Mouse (Mus musculus) urinary bladder, postnatal 4 days (tissue): ENCODE measurements around the gene Oat.

Source experiments
- DNase-seq, 2 experiments: peaks; one replicate each; pipeline ENCODE4 v3.0.0; 2021 to 2022; ENCODE audit warnings: low spot score in 2 of 2

The Oat gene

DNA sequence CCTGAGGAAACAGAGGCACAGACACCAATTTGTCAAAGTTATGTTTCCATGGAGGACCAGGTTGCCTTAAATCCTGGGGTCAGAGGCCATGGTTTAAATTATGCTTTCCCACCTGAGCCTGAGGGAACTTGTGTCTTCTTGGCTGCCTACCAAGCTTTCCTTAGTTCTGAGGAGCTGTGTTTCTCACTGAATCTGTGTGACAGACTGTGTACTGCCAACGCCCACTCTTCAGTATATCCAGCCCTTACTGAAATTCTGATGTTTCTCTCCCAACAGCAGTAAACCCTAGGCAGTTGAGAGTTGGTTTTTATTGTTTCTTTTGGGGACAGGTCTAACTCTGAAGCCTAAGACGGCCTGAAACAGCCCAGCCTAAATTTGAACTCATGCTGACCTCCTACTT, 17.6 kb upstream of the Oat start:
- no peak for DNase-seq

DNA sequence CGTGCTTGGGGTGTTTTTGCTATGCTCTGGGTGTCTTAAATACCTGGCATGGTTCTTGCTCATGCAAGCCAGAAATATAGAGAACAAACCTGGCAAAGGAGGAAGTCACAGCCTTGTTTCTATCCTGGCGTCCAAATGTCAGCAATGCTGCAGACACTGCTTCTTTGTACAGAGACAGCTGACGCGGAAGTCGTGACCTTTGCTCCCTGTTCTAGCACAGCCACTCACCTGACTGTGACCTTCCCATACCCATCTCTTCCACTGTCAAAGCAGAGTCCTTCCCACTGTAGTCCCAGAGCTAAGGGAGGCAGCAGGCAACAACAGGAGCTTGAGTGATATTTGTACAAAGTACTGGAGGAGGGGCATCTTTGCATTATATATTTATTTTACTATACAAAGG, 13.4 kb upstream of the Oat start:
- no peak for DNase-seq

DNA sequence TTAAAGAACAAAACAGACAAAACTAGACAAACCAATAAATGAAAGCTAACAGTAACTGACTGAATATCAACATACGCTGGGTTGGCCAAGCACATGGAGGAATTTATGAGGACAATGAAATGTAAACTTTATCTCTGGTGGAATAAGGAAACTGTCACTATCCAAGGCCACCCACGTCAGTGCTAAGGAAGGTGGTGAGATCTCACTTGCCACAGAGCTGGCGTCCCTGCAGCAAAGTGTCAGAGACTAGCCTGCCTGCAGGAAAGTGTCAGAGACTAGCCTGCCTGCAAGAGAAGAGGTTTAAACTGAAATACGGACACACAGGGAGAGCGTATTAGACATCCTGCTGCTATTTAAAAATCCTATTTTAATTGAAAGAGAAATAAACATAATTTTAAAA, 11.0 kb upstream of the Oat start:
- DNase-seq = no peak

DNA sequence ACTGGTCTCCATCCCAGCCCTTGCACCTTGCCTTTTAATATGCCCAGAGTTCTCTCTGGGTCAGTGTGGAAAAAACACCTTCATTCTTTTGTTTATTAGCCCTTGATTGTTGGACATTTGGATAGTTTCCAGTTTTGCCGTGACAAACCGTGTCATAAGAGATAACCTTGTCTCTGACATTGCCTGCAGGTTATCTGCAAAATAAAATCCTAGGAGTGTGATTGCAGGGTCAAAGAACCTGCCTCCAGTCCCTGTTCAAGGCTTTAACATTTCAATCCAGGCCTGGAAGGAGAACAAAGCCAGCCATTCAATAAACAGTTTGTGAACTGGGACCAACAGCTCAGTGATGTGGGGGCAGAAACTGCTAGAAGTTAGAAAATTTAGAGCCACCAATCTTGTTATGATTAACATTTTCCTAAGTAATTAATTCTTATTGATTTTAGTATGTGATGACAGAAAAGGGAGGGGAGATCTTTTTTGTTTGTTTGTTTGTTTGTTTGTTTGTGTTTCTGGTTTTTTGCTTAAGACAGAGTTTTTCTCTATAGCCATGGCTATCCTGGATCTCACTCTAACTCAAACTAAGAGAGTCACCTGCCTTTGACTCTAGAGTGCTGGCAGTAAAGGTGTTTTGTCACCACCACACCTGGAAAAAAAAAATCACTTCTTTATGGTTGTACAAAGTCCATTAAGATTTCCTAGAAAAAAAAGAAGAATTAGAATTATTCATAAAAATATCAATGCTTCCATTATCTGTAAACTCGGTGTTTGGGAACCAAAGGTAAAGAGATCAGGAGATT, 9.7 kb upstream of the Oat start:
- no peak for DNase-seq

DNA sequence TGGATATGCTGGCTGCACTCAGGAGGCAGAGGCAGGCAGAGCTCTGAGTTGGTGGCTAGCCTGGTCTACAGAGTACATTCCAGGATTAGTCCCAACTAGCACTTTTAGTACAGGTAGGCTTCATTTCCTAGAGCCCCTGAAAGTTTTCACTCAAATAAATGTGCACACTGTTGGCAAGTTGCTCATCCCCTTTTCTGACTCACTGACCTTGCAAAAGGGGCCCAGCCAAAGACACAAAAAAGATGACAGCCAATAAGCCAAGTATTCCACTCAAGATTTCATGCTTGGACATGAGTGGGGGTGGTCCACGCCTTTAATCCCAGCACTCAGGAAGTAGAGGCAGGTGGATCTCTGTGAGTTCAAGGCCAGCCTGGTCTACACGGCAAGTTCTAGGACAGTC, 5.2 kb upstream of the Oat start:
- DNase-seq = no peak

DNA sequence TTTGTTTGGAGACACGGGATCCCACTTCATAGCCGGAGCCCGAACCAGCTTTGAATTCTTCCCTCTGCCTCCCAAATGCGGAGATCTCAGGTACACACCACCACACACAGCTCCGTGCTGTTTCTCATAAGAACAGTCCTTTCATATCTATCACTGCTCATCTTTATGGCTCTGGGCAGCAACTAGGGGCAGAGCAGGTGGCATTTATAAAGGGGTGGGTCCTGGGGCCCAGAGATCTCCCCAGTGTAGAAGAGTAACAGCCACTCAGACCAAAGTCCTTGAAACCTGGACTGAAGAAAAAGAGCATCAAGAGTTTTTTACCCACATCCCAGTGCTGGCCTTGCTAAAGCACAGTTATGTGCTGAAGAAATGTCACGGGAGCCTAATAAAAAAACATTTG, 4.3 kb upstream of the Oat start:
- DNase-seq = no peak

DNA sequence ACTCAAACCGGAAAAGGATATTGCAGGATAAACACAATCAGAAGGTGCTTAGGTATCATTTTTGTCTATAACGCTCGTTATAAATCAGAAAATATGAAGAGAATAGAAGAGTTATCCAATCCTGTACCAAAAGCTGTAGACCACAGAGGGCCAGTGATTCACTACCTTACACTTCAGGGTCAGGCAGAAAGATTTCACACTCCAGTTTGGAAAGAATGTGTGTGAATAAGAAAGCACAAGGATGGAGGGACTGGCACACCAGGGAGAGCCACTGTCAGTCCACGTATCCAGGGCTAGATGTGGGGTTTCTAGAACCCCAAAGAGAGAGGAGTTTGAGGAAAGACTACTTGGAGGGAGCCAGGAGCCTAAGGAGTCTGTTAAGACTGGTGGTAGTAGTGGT, 693 bp upstream of the Oat start:
- no peak for DNase-seq

DNA sequence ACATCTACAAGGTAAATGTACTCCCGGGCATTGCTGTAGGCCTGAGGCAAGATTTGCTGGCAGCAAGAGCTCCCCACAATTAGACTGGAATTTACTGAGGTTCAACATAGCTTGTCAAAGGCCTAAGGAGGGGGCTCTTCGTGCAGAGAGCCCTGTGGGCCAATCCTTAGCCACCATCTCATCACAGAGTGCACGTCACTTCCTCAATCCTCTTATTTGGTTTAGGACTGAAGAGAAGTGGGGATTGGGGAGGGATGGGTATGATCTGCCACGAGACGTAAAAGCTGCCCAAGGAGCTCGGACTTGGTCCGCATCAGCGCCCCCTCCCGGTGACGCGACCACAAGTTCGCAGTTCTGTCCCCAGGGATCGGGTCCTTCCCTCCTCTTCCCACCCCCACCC, 575 bp downstream of the Oat start:
- DNase-seq = peak; percentile 70 to 84

DNA sequence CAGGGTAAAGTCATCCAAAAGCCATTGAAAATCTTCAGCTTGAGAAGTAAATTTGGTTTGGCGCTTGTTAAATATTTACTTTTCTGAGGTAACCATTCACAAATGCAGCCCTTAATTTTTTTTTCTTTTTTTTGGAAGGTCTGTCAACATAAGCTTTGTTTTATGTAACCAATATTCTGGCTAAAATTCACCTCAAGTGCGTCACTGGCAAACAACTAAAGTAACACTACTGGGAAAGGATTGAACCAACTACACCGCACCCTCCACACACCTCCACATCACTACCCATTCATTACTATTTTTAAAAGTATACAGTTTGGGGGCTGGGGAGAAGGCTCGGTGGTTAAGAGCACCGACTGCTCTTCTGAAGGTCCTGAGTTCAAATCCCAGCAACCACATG, 1.6 kb downstream of the Oat start:
- no peak for DNase-seq

DNA sequence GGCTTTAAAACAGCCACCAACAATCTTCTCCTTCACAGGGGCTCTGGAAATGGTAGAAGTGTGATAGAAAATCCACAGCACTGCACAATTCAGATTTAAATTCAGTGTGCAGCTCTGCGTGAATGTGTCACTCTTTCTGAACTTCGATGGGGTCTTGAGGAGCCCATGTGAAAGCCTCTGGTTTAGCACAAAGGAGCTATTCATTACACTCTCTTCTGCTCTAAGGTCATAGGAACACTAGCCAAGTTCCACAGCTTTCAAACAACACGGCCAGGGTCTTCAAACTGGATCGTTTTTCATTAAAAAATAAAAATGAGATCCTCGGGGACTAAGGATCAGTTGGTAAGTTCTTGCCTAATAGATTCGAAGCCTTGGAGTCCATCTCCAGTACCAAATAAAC, 3.0 kb downstream of the Oat start:
- DNase-seq = no peak

DNA sequence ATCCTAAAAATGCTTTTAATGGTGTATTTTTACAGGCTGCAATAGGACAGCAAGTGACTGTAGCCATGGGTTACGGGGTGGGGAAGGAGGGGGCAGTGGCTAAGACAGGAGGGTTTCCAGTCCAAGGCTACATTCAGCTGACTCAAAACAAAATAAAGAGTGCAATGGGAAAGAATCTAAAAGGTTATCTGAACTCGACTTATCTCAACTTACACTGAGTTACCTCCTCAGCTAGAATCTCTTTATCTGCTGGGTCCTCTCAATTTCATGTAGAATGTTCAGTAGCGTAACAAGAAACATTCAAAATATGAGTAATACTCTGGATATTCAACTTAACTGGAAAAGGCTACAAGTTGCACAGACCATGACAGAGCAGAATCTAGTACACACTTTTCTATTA, 3.5 kb downstream of the Oat start:
- no peak for DNase-seq

DNA sequence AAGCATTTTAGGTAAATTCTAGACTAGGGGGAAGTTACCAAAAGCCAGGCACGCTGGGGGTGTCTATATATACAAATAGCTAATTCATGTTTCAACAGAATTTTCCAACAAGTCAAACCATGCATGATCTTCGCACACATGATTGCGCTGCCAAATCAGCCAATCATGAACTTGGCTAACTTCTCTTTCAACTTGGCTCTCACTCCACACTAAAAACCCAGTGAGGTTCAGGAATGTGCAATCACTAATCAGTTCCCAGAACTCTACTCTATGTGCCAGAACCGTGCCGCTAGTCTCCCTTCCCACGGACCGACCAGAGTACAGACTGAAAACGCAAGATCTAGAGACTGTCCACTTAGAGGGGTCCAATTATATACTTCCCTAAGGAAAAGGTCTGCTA, 4.7 kb downstream of the Oat start:
- no peak for DNase-seq

DNA sequence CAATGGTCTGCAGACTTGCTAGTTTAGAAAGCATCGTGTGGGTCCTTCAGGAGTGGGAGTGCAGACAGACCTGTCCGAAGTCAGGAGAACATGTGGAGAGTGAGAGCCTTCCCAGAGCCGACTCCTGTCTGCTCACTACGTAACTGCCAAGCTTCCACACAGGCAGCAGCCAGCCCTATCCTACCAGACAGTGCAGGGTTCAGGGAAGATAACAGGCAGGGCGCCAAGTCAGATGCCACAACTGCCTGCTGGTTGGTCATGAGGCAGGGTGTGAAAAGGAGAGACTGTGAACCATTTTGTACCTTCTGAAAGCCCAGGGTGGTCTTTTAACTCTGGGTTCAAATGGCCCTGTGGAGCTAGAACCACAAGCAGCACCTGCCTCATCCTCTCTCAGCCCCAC, 6.1 kb downstream of the Oat start:
- no peak for DNase-seq

DNA sequence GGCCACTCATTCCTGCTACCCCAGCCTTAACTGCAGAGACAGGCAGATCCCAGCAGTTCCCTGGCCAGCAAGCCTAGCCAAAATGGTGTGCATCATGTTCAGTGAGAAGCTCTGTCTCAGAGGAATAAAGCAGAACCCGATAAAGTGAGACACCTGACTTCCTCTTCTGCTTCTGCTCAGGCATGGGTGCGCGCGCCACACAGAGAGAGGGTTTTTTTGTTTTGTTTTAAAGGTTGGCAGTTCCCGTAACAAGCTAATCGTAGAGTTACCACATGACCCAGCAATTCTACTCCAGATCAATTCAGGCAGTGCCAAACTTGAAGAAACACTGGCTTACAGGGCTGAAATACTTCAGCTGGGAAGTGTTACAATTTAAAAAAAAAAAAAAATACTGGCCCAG, 7.4 kb downstream of the Oat start:
- DNase-seq = no peak

DNA sequence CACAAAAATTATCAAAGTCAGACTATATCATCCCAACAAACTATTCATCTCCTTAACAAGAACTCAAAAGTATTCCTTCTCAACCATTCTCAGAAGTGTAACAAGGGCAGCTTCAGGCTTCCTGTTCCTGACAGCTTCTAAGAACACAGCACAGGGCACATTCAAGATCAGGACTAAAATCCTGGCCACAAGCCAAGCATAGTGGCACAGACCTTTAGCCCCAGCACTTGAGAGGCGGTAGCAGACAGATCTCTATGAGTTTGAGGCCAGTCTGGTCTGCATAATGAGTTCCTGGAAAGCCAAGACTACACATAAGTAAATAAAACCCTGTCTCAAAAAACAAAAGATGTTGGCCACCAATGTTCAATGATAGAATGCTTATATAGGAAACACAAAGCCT, 10.4 kb downstream of the Oat start:
- no peak for DNase-seq

DNA sequence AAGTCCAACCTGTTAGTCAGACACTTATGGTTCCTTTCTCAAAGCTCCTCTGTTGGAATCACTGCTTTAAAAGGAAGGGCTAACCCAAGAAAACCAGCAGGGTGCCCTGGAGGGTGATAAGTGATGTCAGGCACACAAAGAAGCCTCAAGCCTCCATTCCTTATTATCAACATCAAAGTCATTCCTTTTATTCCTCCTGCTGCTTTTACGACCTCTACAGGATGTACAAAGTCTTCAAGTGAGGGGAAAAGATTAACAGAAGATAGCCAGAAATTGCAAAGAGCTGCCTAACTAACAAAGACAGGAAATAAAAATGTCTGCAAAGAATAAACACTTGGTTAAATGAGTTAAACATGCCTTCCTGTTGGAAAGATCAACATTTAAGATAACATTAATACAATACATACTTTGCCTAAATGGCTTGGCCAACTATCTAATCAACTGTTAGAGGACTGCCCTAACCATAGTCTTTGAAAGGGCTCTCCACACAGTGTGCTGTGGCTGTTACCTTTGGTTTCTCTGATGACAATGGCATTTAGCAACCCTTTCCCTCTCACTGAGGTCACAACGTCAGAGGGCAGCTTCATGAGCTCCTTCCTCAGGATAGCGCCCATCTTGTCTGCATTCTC, 16.9 kb downstream of the Oat start:
- no peak for DNase-seq

DNA sequence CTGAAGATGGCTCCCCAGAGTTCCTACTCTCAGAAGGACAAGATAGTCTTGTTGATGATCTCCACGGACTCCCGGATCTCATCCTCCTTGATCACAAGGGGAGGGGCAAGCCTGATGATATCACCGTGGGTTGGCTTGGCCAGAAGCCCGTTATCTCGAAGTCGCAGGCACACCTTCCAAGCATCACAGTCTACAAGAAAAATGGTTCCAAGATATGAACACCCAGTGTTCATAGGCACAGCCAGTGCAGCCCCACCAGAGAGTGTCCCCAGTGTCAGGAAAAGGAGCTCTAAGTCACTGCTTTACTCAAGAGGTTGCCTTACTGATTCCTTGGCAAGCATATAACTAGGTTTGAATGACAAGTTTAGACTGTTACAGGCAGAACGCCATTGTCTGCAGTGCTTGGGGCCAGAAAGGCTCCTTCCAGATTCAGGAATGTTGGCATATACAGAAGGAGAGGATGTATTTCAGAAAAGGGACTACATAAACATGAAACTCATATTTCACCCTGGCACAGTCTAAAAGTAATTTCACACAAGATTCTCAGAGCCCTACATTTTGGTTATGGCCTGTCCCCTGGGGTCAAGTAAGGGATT, 18.0 kb downstream of the Oat start:
- DNase-seq = no peak

DNA sequence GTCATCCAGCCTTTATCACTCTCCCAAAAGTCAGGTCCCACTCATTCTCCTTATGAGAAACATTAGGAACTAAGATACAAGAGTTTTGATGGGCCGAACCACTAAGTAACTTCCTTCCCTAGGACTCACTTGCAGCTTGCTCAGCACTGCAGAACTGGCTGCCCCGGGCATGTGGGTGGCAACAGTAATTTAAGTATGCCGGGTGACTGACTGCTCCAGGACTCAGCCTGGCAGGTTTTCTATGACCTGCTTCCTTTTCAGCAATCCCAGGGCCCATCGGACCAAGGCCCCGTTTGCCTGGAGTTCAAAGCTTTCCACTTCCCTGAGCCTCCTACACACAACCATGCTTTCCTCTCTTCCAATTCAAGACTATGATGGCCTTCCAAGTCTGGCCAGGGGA, 19.6 kb downstream of the Oat start:
- DNase-seq = no peak

DNA sequence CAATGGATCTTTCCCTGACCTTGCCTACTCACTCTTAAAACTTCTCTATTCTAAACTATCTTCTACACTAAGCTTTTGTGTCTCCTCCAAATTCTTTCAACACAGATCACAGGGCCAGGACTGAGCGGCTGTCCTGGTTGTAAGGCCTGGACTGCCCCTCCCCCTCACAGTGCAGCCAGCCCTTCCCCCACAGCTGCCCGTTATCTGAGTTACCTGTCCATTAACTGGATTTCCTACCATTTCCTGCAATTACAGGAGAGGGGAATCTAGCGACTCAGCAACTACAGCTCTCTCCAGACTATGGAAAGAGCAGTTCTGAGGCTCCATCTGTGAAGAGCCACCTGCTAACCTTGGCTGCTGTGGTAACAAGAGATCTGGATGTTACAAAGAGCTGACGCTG, 20.3 kb downstream of the Oat start:
- DNase-seq = no peak

DNA sequence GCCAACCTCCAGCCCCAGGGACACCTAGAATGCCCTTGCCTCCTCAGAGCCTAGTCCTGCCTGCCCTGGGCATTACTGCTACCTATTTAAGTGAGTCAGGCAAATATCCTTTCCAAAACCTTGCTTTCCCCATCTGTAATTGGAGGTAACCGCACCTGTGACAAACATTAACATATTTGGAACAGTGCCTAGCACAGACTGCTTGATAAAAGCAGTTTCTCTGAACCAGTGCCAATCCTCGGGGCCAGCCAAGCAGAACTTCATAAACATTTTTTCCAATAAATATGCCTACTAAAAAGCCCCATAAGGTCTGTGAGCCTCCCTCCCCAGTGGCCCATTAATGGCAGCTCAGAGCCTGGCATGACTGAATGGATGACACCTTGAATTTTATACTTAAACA, 22.1 kb downstream of the Oat start:
- DNase-seq = no peak

DNA sequence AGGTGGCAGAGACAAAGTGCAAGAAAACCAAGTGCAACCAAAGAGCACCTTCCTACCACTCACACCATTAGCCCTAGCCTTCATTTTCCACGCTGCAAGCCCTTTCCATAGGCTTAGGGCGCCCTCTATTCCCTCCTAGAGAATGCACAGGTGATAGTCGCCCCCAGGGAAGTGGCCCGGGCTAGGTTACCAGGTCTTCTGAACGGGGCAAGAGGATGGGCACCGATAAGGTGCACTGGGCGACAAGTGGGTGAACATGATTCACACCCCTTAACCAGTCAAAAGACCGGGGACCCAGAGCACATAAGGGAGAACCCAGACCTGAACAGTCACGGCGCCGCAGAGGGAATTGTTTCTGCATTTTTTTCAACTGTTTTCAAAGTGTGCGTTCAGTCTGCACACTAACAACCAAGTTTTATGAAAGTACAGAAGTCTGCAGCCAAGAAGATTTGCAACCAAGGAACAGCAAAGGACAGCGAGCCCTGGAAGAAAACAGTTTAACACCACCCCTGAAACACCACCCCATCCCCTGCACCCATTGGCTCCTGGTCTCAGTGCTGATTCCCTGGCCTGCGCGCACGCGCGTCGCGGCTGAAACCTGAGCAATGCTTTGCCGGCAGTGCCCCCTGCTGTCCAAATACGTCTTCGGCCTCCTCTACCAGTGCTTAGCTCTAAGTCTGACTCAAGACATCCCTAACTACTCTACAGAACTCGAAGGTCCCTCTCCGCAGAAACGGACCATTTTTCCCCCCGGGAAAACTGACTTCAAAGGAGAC, 24.7 kb downstream of the Oat start:
- peak; percentile 90 to 96 for DNase-seq

DNA sequence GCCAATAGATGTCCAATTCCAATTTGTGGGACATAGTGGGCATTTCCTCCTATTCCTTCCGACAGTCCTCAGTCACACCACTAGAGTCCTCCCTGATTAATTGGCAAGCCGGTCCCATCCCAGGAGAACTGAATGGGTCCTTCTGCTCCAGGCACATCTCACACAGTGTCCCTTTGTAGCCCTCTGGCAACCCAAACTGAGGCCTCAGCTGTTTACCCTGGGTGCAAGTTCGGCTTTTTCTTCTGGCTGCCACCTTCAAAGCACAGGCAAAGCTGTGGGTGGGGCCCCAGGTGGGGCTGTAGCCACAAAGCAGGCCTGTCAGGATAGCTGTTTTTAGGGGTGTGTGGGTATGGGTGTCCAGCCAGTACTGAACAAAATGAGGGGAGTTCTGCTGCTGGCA, 29.1 kb downstream of the Oat start:
- DNase-seq = no peak

DNA sequence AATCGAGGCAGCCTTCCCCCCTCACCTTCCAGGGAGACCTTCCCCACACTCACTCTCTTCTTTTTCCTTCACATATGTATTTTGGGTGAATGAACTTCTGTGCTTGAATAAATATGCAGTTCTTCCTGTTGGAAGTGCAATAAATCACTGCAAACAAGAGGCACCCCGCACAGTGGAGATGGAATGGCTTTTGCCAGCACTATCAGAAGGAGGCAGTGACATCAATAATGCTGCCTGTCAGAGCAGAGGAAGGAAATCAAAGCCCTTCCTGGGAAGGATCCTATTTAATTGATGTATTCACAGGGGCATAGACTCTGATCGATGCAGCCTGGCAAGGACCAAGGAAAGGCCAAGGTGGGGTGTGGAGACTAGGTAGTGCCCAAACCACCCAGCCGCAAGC, 33.8 kb downstream of the Oat start:
- DNase-seq = no peak
